Mouse (Mus musculus) lung, adult 2 months (tissue): ENCODE data around the gene Phkg2.

Experiments used
- CTCF ChIP-seq: fragments of 200-500 bp; IDR thresholded peaks from 2 replicates; pipeline ENCODE4 v1.5.1; 2011; ENCODE audit warnings: mild to moderate bottlenecking, low read length, control low read depth; ENCODE audit not compliant: insufficient read depth
- POLR2A ChIP-seq: fragments of 200-500 bp; IDR thresholded peaks from 2 replicates; pipeline ENCODE4 v1.6.1; 2011; ENCODE audit warnings: low read depth, mild to moderate bottlenecking, control low read depth, low read length, borderline replicate concordance; ENCODE audit errors: extremely low read depth

- TF ChIP-seq CTCF, result no peak
- no peak for TF ChIP-seq POLR2A
Measured at GRCm38 (mm10) chr7:127574115-127574514, 975 bp downstream of the Phkg2 start.
